Mouse (Mus musculus) liver, adult 2 months (tissue): Measurements from ENCODE around the gene Ralgps1.

ENCODE experiments used
- CTCF ChIP-seq: fragments of 200-500 bp; IDR thresholded peaks from 2 replicates; pipeline ENCODE4 v1.5.1; 2011; ENCODE audit warnings: low read depth, low read length, control low read depth
- POLR2A ChIP-seq: fragments of 200-500 bp; IDR thresholded peaks from 2 replicates; pipeline ENCODE4 v1.6.1; 2011; ENCODE audit warnings: low read length, control low read depth; ENCODE audit not compliant: insufficient read depth; ENCODE audit errors: extremely low read depth

DNA sequence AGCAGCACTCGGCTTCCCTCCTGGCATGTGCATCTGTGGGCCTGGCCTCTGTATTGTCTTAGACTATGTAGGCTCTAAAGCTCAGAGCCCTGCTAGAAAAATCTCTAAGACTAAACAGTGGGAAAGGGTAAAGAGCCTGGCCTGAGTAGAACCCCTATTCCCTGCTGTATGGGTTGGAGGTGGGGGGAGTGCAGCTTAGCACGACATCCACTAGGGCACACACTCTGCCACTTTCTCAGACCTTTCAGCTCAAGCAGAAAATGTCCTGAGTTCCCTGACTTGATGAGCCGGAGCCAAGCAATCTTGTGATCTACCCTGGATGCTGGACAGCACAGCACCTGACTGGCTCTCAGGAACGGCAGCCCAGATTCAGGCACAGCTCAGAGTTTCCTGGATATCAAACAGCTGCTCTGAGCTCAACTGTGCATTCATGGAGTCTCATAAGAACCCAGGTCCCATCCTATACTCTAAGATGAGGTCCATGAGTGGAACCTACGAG lies 215.0 kb downstream of the Ralgps1 start:
- TF ChIP-seq POLR2A (no peak), CTCF (no peak)
